Mouse (Mus musculus): ENCODE data around the gene Thsd7b.

- no peak for TF ChIP-seq POLR2A (IDR thresholded peaks at IDR 0.05; ENCODE audit: borderline replicate concordance, low read depth, low read length)
- no peak for TF ChIP-seq CTCF (IDR thresholded peaks at IDR 0.05; ENCODE audit: low read depth, low read length)
Observed at GRCm38 (mm10) chr1:129356631-129357030, 83.5 kb downstream of the Thsd7b start.
